Mouse (Mus musculus) thymus, postnatal 4 days (tissue): Measurements from ENCODE around the gene Vmn1r192.
"Not testable (repeated sequence)": the region's sequence is repeated elsewhere in the genome, so short reads cannot be mapped to it uniquely, and the experiment has no call there.

Source experiments
- DNase-seq: peaks from one replicate; pipeline ENCODE4 v3.0.0; 2021

Gene Vmn1r192

GRCm38 (mm10) chr13:22191041-22191440 is at the start of gene Vmn1r192:
TSS of gene Vmn1r192 (minus strand) at chr13:22191141.
- DNase-seq: no peak

DNA sequence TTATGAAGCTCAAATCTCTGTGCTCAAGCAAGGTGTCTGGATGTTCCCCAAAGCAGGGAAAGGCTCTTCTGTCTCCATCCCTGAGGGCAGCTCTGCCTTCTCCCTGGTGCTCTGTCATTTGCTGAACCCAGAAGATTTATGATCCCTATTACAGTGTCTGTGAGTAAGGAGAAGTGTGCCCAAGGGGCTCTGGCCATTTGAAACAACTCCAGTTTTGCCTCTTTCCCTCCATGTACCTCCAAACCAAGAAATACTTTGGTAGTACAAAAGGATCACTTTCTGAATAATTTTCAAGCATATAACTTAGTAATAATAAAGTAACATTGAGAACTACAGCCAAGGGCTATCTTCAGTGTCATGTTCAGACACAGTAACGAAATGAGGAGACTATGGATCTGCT is 32.1 kb upstream of the Vmn1r192 start, which contains the start of gene Vmn1r193:
Gene Vmn1r193, minus strand, starts transcription at position 101 of the 400 bp plus-strand sequence.
- not testable (repeated sequence) for DNase-seq

- not testable (repeated sequence) for DNase-seq
Observed at GRCm38 (mm10) chr13:22192756-22193155, 1.8 kb upstream of the Vmn1r192 start.

DNA sequence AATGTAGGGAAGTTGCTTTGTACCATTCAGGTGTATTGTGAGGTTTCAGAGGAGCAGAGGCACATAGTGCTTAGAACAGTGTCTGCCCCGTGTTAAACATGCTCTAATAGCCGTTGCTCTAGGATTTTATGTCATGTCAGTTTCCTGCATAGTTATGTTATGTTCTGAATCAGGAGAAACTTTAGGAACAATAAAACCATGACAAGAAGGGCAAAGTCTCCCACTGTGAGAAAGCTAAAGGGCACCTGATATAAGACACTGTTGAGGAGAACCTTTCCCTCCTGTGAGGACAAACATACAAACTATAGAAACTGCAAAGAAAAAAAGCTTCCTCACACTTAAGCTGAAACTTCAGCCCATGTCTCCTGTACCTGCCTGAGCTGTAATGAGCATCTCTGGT is 556 bp downstream of the Vmn1r192 start:
- DNase-seq: no peak

GRCm38 (mm10) chr13:22189313-22189712 is 1.6 kb downstream of the Vmn1r192 start:
- no peak for DNase-seq

DNA sequence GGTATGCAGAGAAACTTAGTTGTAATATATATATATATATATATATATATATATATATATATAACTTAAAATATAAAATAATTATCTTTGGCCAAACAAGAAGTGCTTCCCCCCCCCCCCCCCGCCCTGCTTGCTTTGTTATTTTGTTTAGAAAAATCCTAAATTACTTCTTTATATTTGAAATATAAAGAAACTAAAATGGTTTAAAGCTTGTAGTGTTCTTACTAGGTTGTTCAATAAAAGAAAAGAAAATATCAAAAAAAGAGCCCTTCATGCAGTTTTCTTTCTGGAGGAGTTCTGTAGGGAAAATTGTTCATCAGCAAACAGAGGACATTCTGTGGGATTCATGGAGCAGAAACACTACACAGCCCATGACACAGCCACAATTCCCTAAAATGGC is 7.1 kb downstream of the Vmn1r192 start, which contains the start of gene Vmn1r191:
Gene Vmn1r191, minus strand, starts transcription at position 101 of the 400 bp plus-strand sequence.
- DNase-seq: no peak

DNA sequence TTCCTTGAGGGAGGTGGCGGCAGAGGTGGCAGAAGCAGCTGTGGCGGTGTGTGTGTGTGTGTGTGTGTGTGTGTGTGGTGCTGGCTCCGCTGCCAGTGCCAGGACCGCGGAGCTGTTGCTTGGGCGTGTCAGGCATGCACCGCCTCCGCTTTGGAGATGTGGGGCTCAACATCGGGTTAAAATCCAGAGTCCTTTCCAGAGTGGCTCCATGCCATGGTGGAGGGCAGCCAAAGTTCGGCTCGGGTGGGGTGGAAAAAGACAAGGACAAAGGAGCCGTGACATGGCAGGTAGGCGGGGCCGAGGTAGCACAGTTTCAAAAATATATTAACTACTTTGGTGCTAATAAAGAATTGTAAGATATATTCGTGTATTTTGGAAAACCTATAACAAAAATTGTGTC is 22.5 kb downstream of the Vmn1r192 start:
- DNase-seq: peak; percentile 5

DNA sequence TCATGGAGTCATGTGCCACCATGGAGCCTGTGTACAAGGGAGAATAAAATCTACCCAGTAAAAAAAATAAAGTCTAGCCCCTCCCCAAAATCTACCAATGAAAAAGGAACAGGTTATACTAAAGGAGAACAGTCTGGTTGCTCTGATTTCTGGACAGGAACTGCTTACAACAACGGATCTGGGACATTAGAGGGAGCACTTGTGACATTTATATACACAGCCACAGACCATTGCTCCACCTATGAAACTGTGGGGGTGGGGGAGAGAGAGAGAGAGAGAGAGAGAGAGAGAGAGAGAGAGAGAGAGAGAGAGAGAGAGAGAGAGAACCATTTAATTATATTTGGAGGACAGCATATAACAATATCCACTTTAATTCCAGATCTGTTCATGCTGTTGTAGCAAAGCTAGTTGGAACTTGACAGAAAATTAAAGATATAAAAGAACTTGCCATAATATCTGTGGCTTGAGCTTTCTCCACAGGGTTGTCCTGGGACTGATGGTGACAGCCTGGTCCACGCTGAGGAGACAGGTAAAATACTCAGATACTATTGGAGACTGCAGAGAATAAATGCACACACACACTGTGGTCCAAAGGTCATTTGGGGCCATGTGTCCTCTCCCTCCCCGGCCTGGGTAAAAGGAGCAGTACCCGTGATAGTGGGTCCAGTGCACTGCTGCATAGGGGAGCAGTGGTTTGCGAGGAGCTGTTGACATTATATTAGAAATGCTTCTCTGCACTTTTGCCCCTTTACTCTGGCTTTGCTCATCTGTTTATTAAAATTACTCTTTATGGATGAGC is 54.2 kb downstream of the Vmn1r192 start:
- DNase-seq: not testable (repeated sequence)
